Mouse (Mus musculus): ENCODE measurements around the gene Mpig6b. TPM values are rescaled to one million over a fixed set of nuclear protein-coding genes. Genes with fewer than 3 reads are reported as not detected.

Mpig6b gene
- polyA plus RNA-seq, 1 experiment from 2014 or later = 0.71 TPM

DNA sequence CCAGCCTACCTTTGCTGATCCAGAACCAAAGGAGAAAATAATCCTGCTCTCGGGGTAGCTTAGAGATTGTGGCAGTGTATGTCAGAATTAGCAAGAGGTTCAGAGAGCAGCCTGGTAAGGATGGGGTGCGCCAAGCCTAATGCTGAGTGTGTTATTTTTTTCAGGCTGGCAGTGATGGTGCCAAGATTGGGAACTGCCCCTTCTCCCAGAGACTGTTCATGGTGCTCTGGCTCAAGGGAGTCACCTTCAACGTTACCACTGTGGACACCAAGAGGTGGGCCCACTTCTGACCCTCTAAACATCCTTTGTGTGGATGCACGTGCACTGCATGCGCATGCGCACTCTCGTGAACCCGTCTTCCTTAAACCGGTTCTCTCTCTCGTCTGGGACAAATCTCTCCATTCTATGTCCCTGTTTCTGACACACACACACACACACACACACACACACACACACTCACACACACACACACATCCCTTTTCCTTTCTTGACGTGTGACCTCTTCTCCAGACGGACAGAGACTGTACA lies 13.6 kb downstream of the Mpig6b start:
- no peaks in the 10 kb centered on the region for H3K27me3 ChIP-seq
- WGBS = 87% methylated on average over 12 of the region's 12 CpGs
- peak overlapping the region; percentile 90 for H3K4me2 ChIP-seq (replicated peaks)
- H3K9me3 ChIP-seq = no peaks in the 10 kb centered on the region
- peak overlapping the region; percentile 68 for H3K4me3 ChIP-seq
- ATAC-seq (ENCODE audit: low FRiP score, low read depth) = no peak
- H3K27ac ChIP-seq = peak overlapping the region; percentile 98
- H3K36me3 ChIP-seq = peaks cover 51% of the 10 kb centered on the region
- peak overlapping the region; percentile 86 for H3K9ac ChIP-seq
- peaks cover 34% of the 10 kb centered on the region for H3K4me1 ChIP-seq

DNA sequence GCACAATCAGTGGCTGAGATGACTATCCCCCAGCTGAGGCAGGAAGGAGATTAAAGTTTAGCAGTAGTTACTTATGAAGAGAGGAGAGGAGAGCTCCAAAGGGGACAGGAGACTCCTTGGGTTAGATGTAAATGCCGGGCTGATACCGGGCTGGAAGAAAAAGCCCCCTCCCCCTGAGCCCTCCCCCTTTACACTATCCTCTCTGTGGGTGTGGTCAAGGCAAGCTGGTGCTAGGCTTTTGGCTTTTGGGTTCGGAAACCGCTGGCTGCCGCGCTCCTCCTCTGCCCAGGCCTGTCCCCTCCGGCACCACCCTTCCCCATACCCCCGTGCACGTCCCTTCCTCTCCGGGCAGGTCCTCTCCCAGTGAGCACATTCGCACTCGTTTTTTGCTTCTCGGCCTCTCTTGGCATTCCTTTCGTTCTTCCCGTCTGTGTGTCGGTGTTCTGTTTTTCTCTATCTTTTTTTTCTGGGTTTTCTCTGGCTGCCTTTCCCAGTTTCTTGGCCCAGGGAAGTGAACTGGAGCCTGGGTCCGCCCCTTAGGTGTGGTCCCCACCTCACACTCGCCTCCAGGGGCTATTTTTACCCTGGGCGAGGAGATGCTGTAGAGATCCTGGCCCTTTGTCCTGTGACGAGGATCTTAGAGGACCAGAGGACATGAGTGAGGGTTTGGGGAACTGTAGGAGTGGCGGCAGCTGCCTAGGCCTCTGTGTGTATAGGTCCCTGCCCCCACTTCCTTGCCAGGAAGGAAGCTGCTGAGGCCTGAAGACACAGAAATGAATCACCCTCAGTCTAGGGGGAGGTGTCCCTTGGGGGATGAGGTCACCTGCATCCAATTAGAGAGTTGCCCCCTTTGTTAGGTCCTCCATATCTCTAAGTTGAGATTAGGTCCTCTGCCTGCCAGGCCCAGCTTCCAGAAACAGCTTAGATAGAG lies 14.6 kb downstream of the Mpig6b start:
- peak overlapping the region; percentile 98 for H3K27ac ChIP-seq
- WGBS = 1% methylated on average over 21 of the region's 21 CpGs

DNA sequence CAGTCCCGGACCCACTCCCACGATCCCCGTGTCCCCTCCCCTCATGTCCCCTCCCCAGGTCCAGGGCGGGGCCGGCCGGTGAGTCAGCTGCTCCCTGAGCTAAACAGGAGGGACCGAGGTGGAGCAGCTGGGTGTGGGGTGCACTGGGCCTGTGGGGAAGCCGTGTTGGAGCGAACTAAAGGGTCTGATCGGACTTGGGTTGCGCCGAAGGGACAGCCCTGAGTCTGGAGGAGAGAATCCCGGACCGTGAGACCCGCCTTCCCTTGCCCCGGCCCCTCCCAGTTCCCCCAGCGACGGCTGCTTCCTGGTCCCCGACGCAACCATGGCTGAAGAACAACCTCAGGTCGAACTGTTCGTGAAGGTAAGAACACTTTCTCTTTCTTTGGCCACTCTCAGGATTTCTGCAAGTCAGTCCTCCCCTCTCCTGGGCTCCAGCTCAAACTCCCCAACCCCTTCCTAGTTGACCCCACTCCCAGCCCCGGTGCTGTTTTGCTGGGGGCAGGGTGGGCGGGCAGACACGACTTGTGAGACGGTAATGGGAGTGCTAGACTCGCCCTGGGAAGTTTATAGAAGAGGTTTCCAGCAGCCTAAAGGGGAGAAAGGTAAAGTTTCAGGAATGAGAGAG lies 15.7 kb downstream of the Mpig6b start:
- H3K36me3 ChIP-seq = peaks cover 31% of the 10 kb centered on the region
- H3K4me2 ChIP-seq (replicated peaks) = peak overlapping the region; percentile 90
- peak overlapping the region; percentile 86 for H3K9ac ChIP-seq
- H3K4me3 ChIP-seq = peak overlapping the region; percentile 68
- ATAC-seq (ENCODE audit: low FRiP score, low read depth) = peak; percentile 5; the same call in 1 of the 2 replicates
- WGBS = under 1% methylated on average over 27 of the region's 27 CpGs
- peaks cover 49% of the 10 kb centered on the region for H3K4me1 ChIP-seq
- H3K27me3 ChIP-seq = no peaks in the 10 kb centered on the region
- H3K9me3 ChIP-seq = no peaks in the 10 kb centered on the region
- peak overlapping the region; percentile 98 for H3K27ac ChIP-seq

More for the DNA sequence above, 14.6 kb downstream of the Mpig6b start:
- peaks cover 40% of the 10 kb centered on the region for H3K4me1 ChIP-seq
- H3K4me3 ChIP-seq = peak overlapping the region; percentile 68
- peak overlapping the region; percentile 90 for H3K4me2 ChIP-seq (replicated peaks)
- peaks cover 43% of the 10 kb centered on the region for H3K36me3 ChIP-seq
- H3K9me3 ChIP-seq = no peaks in the 10 kb centered on the region
- H3K9ac ChIP-seq = peak overlapping the region; percentile 86
- no peaks in the 10 kb centered on the region for H3K27me3 ChIP-seq
- no peak; the same call in 1 of the 2 replicates for ATAC-seq (ENCODE audit: low FRiP score, low read depth)

DNA sequence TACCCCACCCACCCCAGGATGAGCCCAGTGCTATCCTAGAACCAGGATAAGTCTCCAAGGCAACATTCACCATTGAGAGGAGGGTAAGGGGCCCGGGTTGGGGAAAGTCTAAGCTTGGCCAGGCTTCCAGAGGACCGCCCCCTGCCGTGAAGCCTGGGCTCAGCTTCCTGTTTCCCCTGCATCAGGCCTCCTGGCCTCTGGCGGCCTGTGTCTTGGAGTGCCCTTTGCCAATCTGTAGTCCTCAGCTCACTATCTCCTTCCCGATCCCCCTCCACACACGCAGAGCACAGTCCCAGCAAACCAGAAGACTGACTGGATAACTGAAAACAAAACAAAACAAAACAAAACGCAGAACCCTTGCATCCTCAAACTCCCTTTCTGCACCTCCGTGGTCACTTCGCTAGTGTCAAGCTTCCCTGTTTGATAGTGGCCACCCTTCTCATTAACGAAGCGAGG lies 16.4 kb downstream of the Mpig6b start, which contains the start of gene Clic1:
Gene Clic1, plus strand, starts transcription at position 406 of the 456 bp plus-strand sequence.
- Histone ChIP-seq H3K4me2 (replicated peaks) (peak within 1 kb of the TSS; percentile 90), H3K27me3 (no peaks in the 10 kb centered on the region), H3K9ac (peak within 1 kb of the TSS; percentile 86), H3K27ac (peak within 1 kb of the TSS; percentile 98), H3K4me1 (peaks cover 56% of the 10 kb centered on the region), H3K9me3 (no peaks in the 10 kb centered on the region), H3K36me3 (peaks cover 26% of the 10 kb centered on the region), H3K4me3 (peak within 1 kb of the TSS; percentile 68)
- whole genome bisulfite sequencing = 2% methylated on average over 11 of the region's 11 CpGs
- ATAC-seq (ENCODE audit: low FRiP score, low read depth) = peak; percentile 30

DNA sequence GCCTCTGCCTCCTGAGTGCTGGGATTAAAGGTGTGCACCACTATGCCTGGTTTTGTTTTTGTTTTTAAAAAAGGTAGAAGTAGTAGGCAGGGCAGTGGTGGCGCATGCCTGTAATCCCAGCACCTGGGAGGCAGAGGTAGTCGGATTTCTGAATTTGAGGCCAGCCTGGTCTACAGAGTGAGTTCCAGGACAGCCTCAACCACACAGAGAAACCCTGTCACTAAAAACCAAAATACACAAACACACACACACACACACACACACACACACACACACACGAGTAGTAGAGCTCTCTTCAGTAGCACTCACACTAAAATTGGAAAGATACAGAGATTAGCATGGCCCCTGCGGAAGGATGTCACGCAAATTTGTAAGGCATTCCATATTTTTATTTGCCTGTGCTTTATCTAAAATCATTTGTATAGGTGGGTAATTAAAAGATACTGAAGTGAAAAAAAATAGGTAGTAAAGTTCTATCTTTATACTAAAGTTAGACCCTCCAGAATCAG lies 17.0 kb downstream of the Mpig6b start:
- ATAC-seq (ENCODE audit: low FRiP score, low read depth) = no peak
- H3K36me3 ChIP-seq = peaks cover 20% of the 10 kb centered on the region
- no peak overlapping the region for H3K9ac ChIP-seq
- WGBS = 76% methylated on average over 5 of the region's 5 CpGs
- H3K9me3 ChIP-seq = no peaks in the 10 kb centered on the region
- H3K4me3 ChIP-seq = peak overlapping the region; percentile 68; the same call in 1 of the 2 replicates
- peaks cover 56% of the 10 kb centered on the region for H3K4me1 ChIP-seq
- peak overlapping the region; percentile 98 for H3K27ac ChIP-seq
- peak overlapping the region; percentile 90 for H3K4me2 ChIP-seq (replicated peaks)
- no peaks in the 10 kb centered on the region for H3K27me3 ChIP-seq

DNA sequence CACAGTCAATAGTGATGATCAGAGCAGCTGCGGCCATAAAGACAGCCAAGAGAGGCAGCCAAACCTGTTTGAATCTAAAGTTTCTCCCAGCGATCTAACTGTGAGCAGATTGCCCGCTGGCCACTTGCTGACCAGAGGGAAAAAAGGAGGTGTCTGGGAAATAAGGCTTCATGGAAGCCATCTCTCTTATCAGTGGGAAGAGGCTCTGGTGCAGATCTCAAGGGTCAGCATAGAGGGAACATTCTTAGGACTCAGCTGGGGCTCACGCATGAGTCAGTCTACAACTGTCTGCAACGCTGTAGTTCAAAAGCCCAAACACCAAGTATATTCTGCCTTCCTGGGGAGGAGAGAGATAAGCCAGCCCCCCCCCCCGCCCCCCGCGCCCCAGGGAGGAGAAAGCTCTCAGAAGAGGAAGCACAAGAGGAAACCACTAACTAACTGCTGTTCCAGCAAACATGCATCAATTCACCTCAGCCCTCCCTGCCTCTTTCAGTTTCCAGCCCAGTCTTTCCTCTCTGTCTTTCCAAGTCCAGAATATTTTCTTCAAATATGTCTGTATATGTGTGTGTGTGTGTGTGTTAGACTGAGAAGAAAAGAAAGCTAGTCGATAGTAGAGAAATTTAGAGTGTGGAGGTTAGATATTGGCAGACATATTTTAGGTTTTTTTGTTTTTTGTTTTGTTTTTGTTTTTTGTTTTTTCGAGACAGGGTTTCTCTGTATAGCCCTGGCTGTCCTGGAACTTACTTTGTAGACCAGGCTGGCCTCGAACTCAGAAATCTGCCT lies 17.6 kb downstream of the Mpig6b start:
- H3K9me3 ChIP-seq = no peaks in the 10 kb centered on the region
- H3K4me2 ChIP-seq (replicated peaks) = no peak overlapping the region; the same call in none of the 2 replicates
- peaks cover 56% of the 10 kb centered on the region for H3K4me1 ChIP-seq
- WGBS = 33% methylated on average over 11 of the region's 11 CpGs
- H3K27me3 ChIP-seq = no peaks in the 10 kb centered on the region
- H3K9ac ChIP-seq = 0 out of 2 replicates have a peak overlapping the region, but pooled peaks have one; percentile 6
- ATAC-seq (ENCODE audit: low FRiP score, low read depth) = no peak
- no peak overlapping the region for H3K4me3 ChIP-seq
- H3K27ac ChIP-seq = peak overlapping the region; percentile 79
- H3K36me3 ChIP-seq = peaks cover 13% of the 10 kb centered on the region

DNA sequence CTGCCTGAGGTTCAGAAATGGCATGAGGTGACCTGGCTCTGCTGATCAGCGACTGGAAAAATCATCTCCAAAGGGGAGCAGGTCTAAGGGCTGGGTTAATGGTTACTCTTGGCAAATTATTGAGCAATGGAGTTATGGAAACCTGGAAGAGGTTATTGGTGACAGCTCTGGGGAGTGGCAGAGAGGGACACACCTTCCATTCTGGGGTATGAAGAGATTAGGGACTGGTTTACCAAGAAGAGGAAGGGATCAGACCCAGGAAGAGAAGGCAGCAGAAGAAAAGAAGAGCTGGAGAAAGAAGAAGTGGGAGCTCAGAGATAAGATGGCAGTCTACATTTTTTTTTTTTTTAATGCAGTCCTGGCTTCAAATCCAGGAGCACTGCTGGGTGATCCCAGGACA lies 18.3 kb downstream of the Mpig6b start:
- peaks cover 56% of the 10 kb centered on the region for H3K4me1 ChIP-seq
- WGBS = 68% methylated on average over 1 of the region's 1 CpGs
- H3K4me2 ChIP-seq (replicated peaks) = no peak overlapping the region
- H3K9ac ChIP-seq = no peak overlapping the region
- no peak for ATAC-seq (ENCODE audit: low FRiP score, low read depth)
- no peaks in the 10 kb centered on the region for H3K27me3 ChIP-seq
- H3K36me3 ChIP-seq = peaks cover 7% of the 10 kb centered on the region
- no peaks in the 10 kb centered on the region for H3K9me3 ChIP-seq
- peak overlapping the region; percentile 79; the same call in 1 of the 2 replicates for H3K27ac ChIP-seq
- H3K4me3 ChIP-seq = no peak overlapping the region

DNA sequence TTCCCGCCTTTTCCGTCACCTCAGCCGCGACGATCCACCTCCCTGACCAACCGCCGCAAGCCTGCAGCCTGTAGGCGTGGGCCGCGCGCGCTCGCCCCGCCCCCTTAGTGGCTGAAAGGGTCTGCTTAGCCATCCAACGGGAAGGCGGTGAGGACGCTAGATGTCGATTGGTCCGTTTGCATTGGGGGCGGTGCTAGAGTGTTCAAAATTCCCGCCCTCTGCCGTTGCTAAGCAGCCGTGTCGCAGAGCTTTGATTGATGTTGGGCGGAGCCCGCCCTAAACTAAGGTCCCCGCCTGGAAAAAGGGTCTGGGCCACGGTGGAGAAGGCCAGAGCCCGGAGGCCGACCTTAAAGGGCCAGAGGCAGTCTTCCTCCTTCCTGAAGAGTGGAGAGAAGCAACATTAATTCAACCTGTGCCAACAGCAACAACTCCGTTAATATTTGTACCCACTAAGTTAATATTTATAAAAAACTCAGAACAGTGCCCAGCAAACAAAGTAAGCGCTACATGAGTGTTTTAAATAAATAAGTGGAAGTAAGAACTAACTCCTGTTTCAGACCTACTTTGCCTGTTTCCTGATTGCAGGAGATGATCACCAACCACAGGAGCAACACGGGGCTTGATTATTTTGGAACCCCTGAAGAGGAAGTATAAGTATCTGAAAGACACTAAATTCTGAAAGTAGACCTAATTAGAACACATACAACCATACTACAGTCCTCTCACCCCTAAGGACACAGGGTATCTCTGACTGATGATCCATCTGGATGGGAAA lies 19.1 kb downstream of the Mpig6b start, which contains the start of gene Msh5:
Gene Msh5, minus strand, starts transcription at position 65 of the 775 bp plus-strand sequence.
- peak; percentile 97 for ATAC-seq (ENCODE audit: low FRiP score, low read depth)
- peak within 1 kb of the TSS; percentile 87 for H3K27ac ChIP-seq
- H3K4me1 ChIP-seq = peaks cover 50% of the 10 kb centered on the region
- peak within 1 kb of the TSS; percentile 61 for H3K4me3 ChIP-seq
- 2% methylated on average over 33 of the region's 33 CpGs for WGBS
- H3K9me3 ChIP-seq = no peaks in the 10 kb centered on the region
- peak within 1 kb of the TSS; percentile 96 for H3K4me2 ChIP-seq (replicated peaks)
- H3K36me3 ChIP-seq = no peaks in the 10 kb centered on the region
- H3K27me3 ChIP-seq = no peaks in the 10 kb centered on the region
- H3K9ac ChIP-seq = peak within 1 kb of the TSS; percentile 90

DNA sequence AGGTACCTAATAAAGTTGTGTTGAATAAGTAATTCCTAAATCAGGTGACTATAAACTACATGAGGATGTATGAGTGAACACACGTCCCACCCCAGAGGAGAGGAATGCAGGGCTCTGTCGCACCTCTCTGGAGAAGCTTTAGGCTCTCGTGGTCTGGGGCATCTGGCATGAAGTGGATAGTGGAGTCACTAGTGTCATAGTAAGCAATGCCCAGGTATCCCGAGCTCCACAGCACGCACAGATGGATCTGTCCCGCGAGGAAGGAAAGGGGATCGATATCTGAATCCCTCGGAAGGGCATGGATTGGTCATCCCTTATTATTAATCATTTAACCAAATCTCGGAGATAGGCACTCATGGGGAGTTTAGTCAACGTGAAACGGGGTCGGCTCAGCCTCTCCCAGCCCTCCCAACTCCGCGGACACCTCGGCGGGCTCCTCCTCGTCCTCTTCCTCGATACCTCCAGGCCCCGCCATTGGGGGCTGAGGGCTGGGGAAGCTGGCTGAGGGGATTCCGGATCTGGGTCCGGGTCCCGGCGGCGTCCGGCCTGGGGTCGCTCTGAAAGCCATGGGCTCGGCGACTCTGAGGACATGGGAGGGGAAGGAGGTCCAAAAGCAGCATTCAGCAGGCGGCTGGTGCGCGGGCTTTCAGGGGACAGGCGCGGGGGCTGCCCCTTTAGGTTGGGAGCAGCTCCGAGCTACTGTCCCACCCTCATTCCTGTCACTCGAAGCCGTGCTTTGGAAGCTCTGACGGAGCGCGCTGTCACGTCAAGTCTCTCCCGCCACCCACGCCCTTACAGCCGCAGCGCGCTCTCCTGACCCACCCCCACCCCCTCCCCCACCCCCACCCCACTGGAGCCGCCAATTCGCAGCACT lies 19.9 kb downstream of the Mpig6b start:
- Histone ChIP-seq H3K27me3 (no peaks in the 10 kb centered on the region), H3K36me3 (no peaks in the 10 kb centered on the region), H3K9me3 (no peaks in the 10 kb centered on the region), H3K4me3 (peak overlapping the region; percentile 61), H3K4me2 (replicated peaks) (peak overlapping the region; percentile 96), H3K4me1 (peaks cover 46% of the 10 kb centered on the region), H3K27ac (peak overlapping the region; percentile 87), H3K9ac (peak overlapping the region; percentile 90)
- ATAC-seq (ENCODE audit: low FRiP score, low read depth) = no peak
- 5% methylated on average over 42 of the region's 48 CpGs for WGBS
